Mouse (Mus musculus): ENCODE results near the gene Ptchd1. TPM values are rescaled to one million over a fixed set of nuclear protein-coding genes. Genes with fewer than 3 reads are reported as not detected.

Ptchd1 gene
- 12.6 and 13.9 TPM in 2 replicates for polyA plus RNA-seq (2015; fragmentation: Nextera tagmentation; extraction: Ambion mirVana)

DNA sequence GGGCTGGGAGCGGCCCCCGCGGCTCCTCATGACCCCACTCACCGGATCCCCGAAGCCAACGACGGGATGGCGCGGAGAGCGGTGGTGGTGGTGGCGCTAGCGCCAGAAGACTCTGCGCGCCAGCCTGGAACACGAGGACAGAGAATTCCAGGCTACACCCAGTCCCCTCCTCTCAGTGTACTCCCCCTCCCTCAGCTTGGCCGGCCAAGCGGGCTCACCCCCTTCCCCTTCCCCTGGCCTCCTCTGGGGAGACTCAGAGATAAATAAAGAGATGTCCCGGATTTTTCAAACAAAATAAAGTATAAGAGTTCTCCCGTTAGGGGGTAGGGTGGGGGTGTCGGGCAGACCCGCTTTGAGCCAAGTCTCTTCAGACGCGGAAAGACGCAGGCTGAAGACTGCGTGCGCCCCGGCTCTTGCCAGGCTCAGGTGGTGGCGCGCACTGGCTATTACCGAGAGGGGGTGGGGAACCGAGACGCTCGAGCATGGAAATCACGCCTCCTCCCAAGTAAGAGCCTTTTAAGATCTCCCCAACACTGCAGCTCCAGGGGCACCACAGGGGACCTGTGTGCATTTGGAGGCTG, at the start of gene Ptchd1:
Ptchd1 (minus strand) TSS at position 114 of the 581 bp plus-strand sequence.
- 25% methylated on average over 28 of the region's 34 CpGs for WGBS
- H3K27me3 ChIP-seq (replicated peaks; ENCODE audit: control insufficient read depth, insufficient read depth, low read length) = no peaks in the 10 kb centered on the region
- H3K27ac ChIP-seq (ENCODE audit: low read depth, low read length) = peak within 1 kb of the TSS; percentile 82
- H3K4me1 ChIP-seq (ENCODE audit: control insufficient read depth, insufficient read depth, low read depth, low read length) = no peaks in the 10 kb centered on the region
- H3K36me3 ChIP-seq (ENCODE audit: control insufficient read depth, insufficient read depth, low read length) = no peaks in the 10 kb centered on the region
- peak within 1 kb of the TSS; percentile 43 for H3K4me3 ChIP-seq (ENCODE audit: low read length)
- ATAC-seq = peak; percentile 84
- H3K9me3 ChIP-seq (ENCODE audit: control insufficient read depth, low read length) = no peaks in the 10 kb centered on the region
- peak within 1 kb of the TSS; percentile 71 for H3K9ac ChIP-seq (ENCODE audit: low read depth, low read length)
- H3K4me2 ChIP-seq (ENCODE audit: low read length) = peak within 1 kb of the TSS; percentile 70

DNA sequence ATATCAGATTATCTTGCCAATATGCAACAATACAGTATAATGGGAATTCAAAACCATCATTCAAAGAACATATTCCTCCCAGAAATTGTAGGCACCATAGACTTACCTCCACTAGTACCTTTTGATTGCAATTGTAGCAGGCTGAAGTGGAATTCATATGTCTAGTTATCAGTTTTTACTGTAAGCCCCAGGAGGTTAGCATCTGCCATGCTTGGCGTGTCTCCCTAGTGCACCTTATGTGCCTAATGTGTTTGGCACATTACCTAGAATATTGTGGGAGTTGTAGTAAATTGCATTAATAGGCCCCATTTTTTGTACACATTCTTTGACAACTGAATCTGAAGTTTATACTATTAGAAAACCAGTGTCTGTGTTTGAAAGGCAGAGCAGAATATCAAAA, 34.4 kb upstream of the Ptchd1 start:
- Histone ChIP-seq H3K27ac (ENCODE audit: low read depth, low read length) (no peak overlapping the region), H3K9ac (ENCODE audit: low read depth, low read length) (no peak overlapping the region), H3K4me2 (ENCODE audit: low read length) (no peak overlapping the region), H3K9me3 (ENCODE audit: control insufficient read depth, low read length) (no peaks in the 10 kb centered on the region), H3K4me1 (ENCODE audit: control insufficient read depth, insufficient read depth, low read depth, low read length) (no peaks in the 10 kb centered on the region), H3K4me3 (ENCODE audit: low read length) (no peak overlapping the region), H3K36me3 (ENCODE audit: control insufficient read depth, insufficient read depth, low read length) (no peaks in the 10 kb centered on the region), H3K27me3 (replicated peaks; ENCODE audit: control insufficient read depth, insufficient read depth, low read length) (no peaks in the 10 kb centered on the region)
- ATAC-seq = no peak
- 66% methylated on average over 1 of the region's 1 CpGs for WGBS

DNA sequence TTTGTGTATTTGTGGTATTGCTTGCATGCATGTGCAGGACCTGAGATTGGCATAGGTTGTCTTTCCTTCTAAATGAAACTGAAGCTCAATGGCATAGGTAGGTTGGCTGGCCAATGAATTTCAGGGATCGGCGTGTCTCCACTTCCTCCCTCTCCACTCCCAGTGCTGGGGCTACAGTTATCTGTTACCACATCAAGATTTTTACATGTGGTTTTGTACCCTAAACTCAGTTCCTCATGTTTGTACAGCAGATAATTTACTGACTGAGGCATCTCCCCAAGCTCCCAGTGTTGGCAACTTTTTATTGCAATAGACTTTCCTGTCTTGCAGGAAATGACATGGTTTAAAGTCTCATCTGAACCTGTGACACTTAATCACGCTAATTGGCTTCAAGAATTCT, 22.4 kb upstream of the Ptchd1 start:
- Histone ChIP-seq H3K27ac (ENCODE audit: low read depth, low read length) (no peak overlapping the region), H3K4me3 (ENCODE audit: low read length) (no peak overlapping the region), H3K9ac (ENCODE audit: low read depth, low read length) (no peak overlapping the region), H3K36me3 (ENCODE audit: control insufficient read depth, insufficient read depth, low read length) (no peaks in the 10 kb centered on the region), H3K4me2 (ENCODE audit: low read length) (no peak overlapping the region), H3K4me1 (ENCODE audit: control insufficient read depth, insufficient read depth, low read depth, low read length) (no peaks in the 10 kb centered on the region), H3K9me3 (ENCODE audit: control insufficient read depth, low read length) (no peaks in the 10 kb centered on the region), H3K27me3 (replicated peaks; ENCODE audit: control insufficient read depth, insufficient read depth, low read length) (no peaks in the 10 kb centered on the region)
- no peak for ATAC-seq
- 87% methylated on average over 3 of the region's 3 CpGs for WGBS

DNA sequence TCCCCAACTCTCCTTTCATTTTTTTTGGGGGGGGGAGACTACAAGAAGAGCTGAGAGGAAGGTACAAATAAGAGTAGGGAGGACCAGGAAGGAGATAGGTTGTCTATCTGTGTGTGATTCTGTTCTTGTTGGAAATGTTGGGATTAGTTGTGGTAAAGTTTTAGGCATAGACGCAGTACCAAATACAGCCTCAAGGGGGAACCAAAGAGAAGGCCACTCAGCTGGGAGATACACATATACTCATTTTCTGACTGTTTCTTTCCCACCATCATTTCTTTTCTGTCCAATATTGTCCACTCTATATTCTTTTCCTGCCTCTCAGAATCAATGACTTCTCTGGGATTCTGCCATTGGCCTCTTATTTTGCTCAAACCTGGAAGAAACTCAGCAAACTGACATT, 20.4 kb upstream of the Ptchd1 start:
- WGBS = 16% methylated on average over 1 of the region's 1 CpGs

DNA sequence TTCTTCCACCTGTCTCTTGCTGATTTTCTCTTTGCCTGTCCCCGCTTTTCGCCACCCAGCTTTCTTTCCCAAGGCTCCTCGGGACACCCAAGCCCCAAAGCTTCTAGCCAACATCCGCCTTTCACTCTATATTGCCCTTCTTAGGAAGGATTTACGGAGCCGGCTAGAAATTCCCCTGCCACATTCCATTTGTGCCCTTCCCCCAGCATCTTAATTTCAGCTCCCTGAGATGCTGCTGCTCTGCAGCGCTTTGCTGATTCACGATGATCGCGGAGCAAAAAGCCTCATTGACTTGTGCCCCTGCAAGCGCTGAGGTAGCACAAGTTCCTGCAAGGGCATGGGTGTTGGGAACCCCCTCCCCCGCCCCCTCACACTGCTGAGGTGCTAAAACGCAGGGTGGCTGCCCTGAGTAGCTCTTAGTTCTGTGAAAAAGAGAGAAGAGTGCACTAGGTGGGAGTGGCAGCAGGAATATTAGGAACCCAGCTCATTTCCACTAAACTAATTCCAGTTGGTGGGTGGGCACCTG, 2.1 kb upstream of the Ptchd1 start:
- Histone ChIP-seq H3K9ac (ENCODE audit: low read depth, low read length) (0 out of 2 replicates have a peak overlapping the region, but pooled peaks have one; percentile 31), H3K36me3 (ENCODE audit: control insufficient read depth, insufficient read depth, low read length) (no peaks in the 10 kb centered on the region), H3K4me2 (ENCODE audit: low read length) (peak overlapping the region; percentile 70), H3K27me3 (replicated peaks; ENCODE audit: control insufficient read depth, insufficient read depth, low read length) (no peaks in the 10 kb centered on the region), H3K4me1 (ENCODE audit: control insufficient read depth, insufficient read depth, low read depth, low read length) (no peaks in the 10 kb centered on the region), H3K9me3 (ENCODE audit: control insufficient read depth, low read length) (no peaks in the 10 kb centered on the region), H3K27ac (ENCODE audit: low read depth, low read length) (no peak overlapping the region), H3K4me3 (ENCODE audit: low read length) (peak overlapping the region; percentile 43)
- no peak for ATAC-seq
- 15% methylated on average over 13 of the region's 13 CpGs for WGBS

More for the DNA sequence above, 20.4 kb upstream of the Ptchd1 start:
- Histone ChIP-seq H3K4me2 (ENCODE audit: low read length) (no peak overlapping the region), H3K27ac (ENCODE audit: low read depth, low read length) (no peak overlapping the region), H3K9ac (ENCODE audit: low read depth, low read length) (no peak overlapping the region), H3K36me3 (ENCODE audit: control insufficient read depth, insufficient read depth, low read length) (no peaks in the 10 kb centered on the region), H3K4me3 (ENCODE audit: low read length) (no peak overlapping the region), H3K27me3 (replicated peaks; ENCODE audit: control insufficient read depth, insufficient read depth, low read length) (no peaks in the 10 kb centered on the region), H3K9me3 (ENCODE audit: control insufficient read depth, low read length) (no peaks in the 10 kb centered on the region), H3K4me1 (ENCODE audit: control insufficient read depth, insufficient read depth, low read depth, low read length) (no peaks in the 10 kb centered on the region)
- ATAC-seq = no peak

DNA sequence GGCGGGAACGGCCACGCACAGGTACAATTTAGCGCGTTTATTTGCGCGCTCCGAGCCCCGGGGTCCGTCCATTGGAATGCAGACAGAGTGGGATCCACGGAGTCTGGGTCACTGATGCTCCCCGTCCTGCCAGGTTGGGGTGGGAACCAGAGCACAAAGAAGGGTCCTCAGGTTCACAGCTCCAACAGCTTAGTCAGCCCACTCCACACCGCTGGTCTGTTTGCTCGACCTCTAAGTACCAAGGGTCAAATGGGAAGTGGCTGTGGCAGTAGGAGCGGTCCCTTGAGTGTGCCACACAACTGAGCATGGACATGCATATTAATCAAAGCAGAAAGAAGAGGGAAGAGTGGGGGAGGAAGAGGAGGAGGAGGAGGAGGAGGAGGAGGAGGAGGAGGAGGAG, 1.3 kb upstream of the Ptchd1 start:
- peak overlapping the region; percentile 82; the same call in 1 of the 2 replicates for H3K27ac ChIP-seq (ENCODE audit: low read depth, low read length)
- peak overlapping the region; percentile 71 for H3K9ac ChIP-seq (ENCODE audit: low read depth, low read length)
- H3K9me3 ChIP-seq (ENCODE audit: control insufficient read depth, low read length) = no peaks in the 10 kb centered on the region
- peak overlapping the region; percentile 43 for H3K4me3 ChIP-seq (ENCODE audit: low read length)
- peak overlapping the region; percentile 70 for H3K4me2 ChIP-seq (ENCODE audit: low read length)
- H3K4me1 ChIP-seq (ENCODE audit: control insufficient read depth, insufficient read depth, low read depth, low read length) = no peaks in the 10 kb centered on the region
- no peaks in the 10 kb centered on the region for H3K36me3 ChIP-seq (ENCODE audit: control insufficient read depth, insufficient read depth, low read length)
- H3K27me3 ChIP-seq (replicated peaks; ENCODE audit: control insufficient read depth, insufficient read depth, low read length) = no peaks in the 10 kb centered on the region
- 11% methylated on average over 15 of the region's 15 CpGs for WGBS
- peak; percentile 15 for ATAC-seq

DNA sequence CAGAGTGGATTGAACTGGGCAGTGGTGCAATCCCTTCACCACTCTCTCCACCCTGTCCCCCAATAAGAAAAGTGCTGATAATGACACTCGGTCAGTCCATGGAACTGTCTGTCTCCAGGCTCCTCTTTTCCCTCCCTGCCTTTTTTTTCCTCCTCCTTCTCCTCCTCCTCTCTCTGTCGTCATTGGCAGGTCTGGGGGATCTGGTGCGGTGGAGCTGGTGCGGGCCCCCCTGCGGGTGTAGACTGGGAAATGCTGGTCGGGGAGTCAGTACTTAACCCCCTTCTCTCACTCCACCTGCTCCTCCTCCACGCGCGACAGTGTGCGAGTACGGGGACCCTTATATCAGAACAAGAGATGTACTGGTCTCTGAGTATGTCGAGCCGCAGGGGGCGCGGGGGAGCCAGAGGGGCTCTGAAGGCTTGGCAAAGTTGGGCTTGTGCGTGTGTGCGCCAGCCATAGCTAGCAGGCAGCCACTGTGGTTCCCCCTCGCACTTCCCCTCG, 777 bp upstream of the Ptchd1 start, which contains the start of gene Gm15155:
Gm15155 (plus strand) TSS at position 401 of the 501 bp plus-strand sequence.
- Histone ChIP-seq H3K9ac (ENCODE audit: low read depth, low read length) (peak within 1 kb of the TSS; percentile 71), H3K36me3 (ENCODE audit: control insufficient read depth, insufficient read depth, low read length) (no peaks in the 10 kb centered on the region), H3K9me3 (ENCODE audit: control insufficient read depth, low read length) (no peaks in the 10 kb centered on the region), H3K27me3 (replicated peaks; ENCODE audit: control insufficient read depth, insufficient read depth, low read length) (no peaks in the 10 kb centered on the region), H3K4me2 (ENCODE audit: low read length) (peak within 1 kb of the TSS; percentile 70), H3K4me3 (ENCODE audit: low read length) (peak within 1 kb of the TSS; percentile 43), H3K4me1 (ENCODE audit: control insufficient read depth, insufficient read depth, low read depth, low read length) (no peaks in the 10 kb centered on the region), H3K27ac (ENCODE audit: low read depth, low read length) (peak within 1 kb of the TSS; percentile 82)
- 6% methylated on average over 17 of the region's 19 CpGs for WGBS
- ATAC-seq = peak; percentile 62

DNA sequence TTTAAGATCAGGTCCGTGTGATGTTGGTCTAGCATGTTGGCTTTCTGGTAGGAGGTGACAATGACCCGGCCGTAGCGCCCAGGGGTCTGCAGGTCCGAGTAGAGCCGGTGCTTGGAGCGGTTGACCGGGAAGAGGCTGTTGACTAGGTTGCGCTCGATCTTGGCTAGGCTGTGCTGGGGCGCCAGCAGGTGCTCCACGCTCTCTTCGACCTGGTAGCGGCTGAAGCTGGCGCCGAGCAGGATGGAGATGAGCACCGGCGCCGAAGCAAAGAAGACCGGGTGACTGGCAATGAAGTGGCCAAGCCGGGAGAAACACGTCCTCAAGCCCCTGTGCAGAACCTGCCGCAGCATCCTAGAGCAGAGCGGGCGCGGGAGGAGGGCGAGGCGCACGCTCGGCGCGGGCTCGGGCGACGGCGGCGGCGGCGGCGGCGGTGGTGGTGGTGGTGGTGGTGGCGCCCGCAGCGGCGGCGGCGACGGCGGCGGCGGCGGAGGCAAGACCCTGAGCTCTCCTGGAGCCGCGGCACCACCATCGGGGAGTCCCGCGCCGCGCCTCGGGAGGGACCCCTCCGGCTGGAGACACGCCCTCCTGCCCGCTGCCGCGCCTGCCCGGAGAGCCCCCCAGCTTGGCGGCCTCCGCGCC, 534 bp downstream of the Ptchd1 start:
- Histone ChIP-seq H3K36me3 (ENCODE audit: control insufficient read depth, insufficient read depth, low read length) (no peaks in the 10 kb centered on the region), H3K9me3 (ENCODE audit: control insufficient read depth, low read length) (no peaks in the 10 kb centered on the region), H3K4me1 (ENCODE audit: control insufficient read depth, insufficient read depth, low read depth, low read length) (no peaks in the 10 kb centered on the region), H3K27me3 (replicated peaks; ENCODE audit: control insufficient read depth, insufficient read depth, low read length) (no peaks in the 10 kb centered on the region), H3K9ac (ENCODE audit: low read depth, low read length) (peak overlapping the region; percentile 71), H3K4me3 (ENCODE audit: low read length) (peak overlapping the region; percentile 43), H3K27ac (ENCODE audit: low read depth, low read length) (peak overlapping the region; percentile 82), H3K4me2 (ENCODE audit: low read length) (peak overlapping the region; percentile 70)
- 16% methylated on average over 20 of the region's 69 CpGs for WGBS
- peak; percentile 76 for ATAC-seq

DNA sequence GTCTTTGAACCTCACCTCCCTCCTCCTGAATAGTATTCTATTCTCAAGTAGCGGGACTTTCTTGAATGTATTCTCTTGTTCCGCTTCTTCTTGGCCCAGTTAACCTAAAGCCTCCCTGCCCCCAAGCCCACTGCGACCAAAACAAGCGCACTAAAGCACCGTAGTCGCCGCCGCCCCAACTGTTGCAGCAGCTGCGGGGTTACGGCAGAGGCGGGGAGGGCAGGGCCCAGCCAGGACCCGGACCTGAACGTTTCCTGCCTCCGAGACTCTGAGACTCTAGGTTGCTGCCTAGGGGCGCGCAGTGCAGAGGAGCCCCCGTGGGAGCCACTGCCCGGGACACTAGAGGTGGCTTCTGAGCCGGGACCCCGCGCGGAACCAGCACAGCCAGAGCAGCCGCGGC, 1.1 kb downstream of the Ptchd1 start:
- Histone ChIP-seq H3K9me3 (ENCODE audit: control insufficient read depth, low read length) (no peaks in the 10 kb centered on the region), H3K4me3 (ENCODE audit: low read length) (peak overlapping the region; percentile 43), H3K4me2 (ENCODE audit: low read length) (peak overlapping the region; percentile 70), H3K27me3 (replicated peaks; ENCODE audit: control insufficient read depth, insufficient read depth, low read length) (no peaks in the 10 kb centered on the region), H3K4me1 (ENCODE audit: control insufficient read depth, insufficient read depth, low read depth, low read length) (no peaks in the 10 kb centered on the region), H3K27ac (ENCODE audit: low read depth, low read length) (peak overlapping the region; percentile 82), H3K9ac (ENCODE audit: low read depth, low read length) (peak overlapping the region; percentile 71), H3K36me3 (ENCODE audit: control insufficient read depth, insufficient read depth, low read length) (no peaks in the 10 kb centered on the region)
- peak; percentile 13 for ATAC-seq
- WGBS = 14% methylated on average over 19 of the region's 24 CpGs

Measured in hindbrain, embryonic 16.5 days (tissue).